Mouse (Mus musculus) E14TG2a.4 (cell line): ENCODE data around the gene Mybpc3.

Experiments used
- H3K27me3 ChIP-seq: 2 replicates; pipeline ENCODE4 v1.6.1; 2014; ENCODE audit warnings: low read length, control low read depth; ENCODE audit not compliant: insufficient read depth
- H3K36me3 ChIP-seq: 2 replicates; pipeline ENCODE4 v1.6.1; 2014; ENCODE audit warnings: low read length, control low read depth; ENCODE audit not compliant: insufficient read depth
- H3K4me1 ChIP-seq: replicated peaks from 2 replicates; pipeline ENCODE4 v1.6.1; 2014; ENCODE audit warnings: low read depth, low read length, control low read depth
- H3K4me3 ChIP-seq: replicated peaks from 2 replicates; pipeline ENCODE4 v1.5.1; 2014; ENCODE audit warnings: mild to moderate bottlenecking, low read length
- H3K9me3 ChIP-seq: 2 replicates; pipeline ENCODE4 v1.6.1; 2014; ENCODE audit warnings: low read length, control low read depth
- CTCF ChIP-seq: conservative IDR thresholded peaks from 2 replicates; pipeline ENCODE4 v1.5.1; 2014; ENCODE audit warnings: low read length
- NANOG ChIP-seq: IDR thresholded peaks from 2 replicates; pipeline ENCODE4 v1.6.1; 2014; ENCODE audit warnings: borderline replicate concordance, low read length, mixed read lengths
- POU5F1 ChIP-seq: IDR thresholded peaks from 2 replicates; pipeline ENCODE4 v1.6.1; 2014; ENCODE audit warnings: low read length, borderline replicate concordance

Gene Mybpc3

GRCm38 (mm10) chr2:91121497-91121896, 3.6 kb downstream of the Mybpc3 start:
- Histone ChIP-seq H3K9me3 (no peaks in the 10 kb centered on the region), H3K36me3 (no peaks in the 10 kb centered on the region), H3K27me3 (peaks cover 65% of the 10 kb centered on the region), H3K4me1 (peaks cover 41% of the 10 kb centered on the region), H3K4me3 (no peak overlapping the region)
- TF ChIP-seq POU5F1, result no peak
- no peak for TF ChIP-seq CTCF
- TF ChIP-seq NANOG, result no peak

DNA sequence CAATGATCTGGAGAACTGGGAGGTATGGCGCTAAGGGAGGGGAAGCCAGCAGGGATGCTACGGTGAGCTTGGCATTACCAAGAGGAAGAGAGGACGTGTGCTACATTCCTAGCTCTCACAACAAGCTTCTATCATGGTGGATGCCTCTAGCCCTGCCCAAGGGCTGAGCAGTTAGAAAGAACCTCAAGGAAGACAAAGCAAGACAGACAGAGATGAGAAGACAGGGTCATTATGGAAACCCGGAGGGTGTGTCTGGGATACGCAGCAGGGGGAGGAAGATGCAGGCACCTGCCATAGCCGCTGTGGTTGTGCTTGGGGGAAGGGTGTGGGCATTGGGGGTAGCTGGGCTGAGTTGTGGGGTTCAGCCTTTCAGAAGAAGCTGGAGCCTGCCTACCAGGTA, 5.6 kb downstream of the Mybpc3 start:
- Histone ChIP-seq H3K4me3 (peak overlapping the region; percentile 26; the same call in 1 of the 2 replicates), H3K9me3 (no peaks in the 10 kb centered on the region), H3K4me1 (peaks cover 40% of the 10 kb centered on the region), H3K27me3 (peaks cover 49% of the 10 kb centered on the region), H3K36me3 (no peaks in the 10 kb centered on the region)
- TF ChIP-seq POU5F1 (no peak), NANOG (no peak), CTCF (no peak)

GRCm38 (mm10) chr2:91125101-91125500, 7.2 kb downstream of the Mybpc3 start:
- peaks cover 34% of the 10 kb centered on the region for H3K27me3 ChIP-seq
- no peaks in the 10 kb centered on the region for H3K9me3 ChIP-seq
- TF ChIP-seq CTCF (no peak), NANOG (no peak), POU5F1 (no peak)
- H3K4me1 ChIP-seq, result peaks cover 29% of the 10 kb centered on the region
- no peaks in the 10 kb centered on the region for H3K36me3 ChIP-seq
- no peak overlapping the region for H3K4me3 ChIP-seq

GRCm38 (mm10) chr2:91128761-91129160, 10.8 kb downstream of the Mybpc3 start:
- H3K4me3 ChIP-seq, result no peak overlapping the region
- peaks cover 32% of the 10 kb centered on the region for H3K27me3 ChIP-seq
- H3K4me1 ChIP-seq, result peaks cover 17% of the 10 kb centered on the region
- no peaks in the 10 kb centered on the region for H3K9me3 ChIP-seq
- no peaks in the 10 kb centered on the region for H3K36me3 ChIP-seq
- TF ChIP-seq NANOG (no peak), POU5F1 (no peak), CTCF (no peak)

DNA sequence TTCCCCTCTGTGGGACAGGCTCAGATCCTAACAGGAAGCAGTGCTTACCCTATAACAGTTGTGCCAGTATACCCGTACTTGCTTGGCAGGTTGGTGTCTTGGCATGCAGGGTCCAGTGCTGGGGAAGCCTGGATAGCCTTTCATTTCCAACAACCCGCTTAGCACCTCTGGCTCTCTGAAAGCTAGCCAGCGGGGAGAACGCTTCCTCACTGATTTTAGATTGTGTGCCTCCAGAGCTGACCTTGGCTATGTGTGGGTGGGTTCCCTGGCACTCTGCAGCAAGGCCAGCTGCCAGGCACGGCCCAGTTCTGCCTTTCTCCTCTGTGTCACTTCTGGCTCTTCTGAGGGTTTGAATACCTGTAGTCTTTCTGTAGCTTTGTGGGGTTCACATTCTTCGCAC, 12.2 kb downstream of the Mybpc3 start:
- TF ChIP-seq POU5F1 (no peak), NANOG (no peak), CTCF (no peak)

GRCm38 (mm10) chr2:91131251-91131650, 13.3 kb downstream of the Mybpc3 start:
- Histone ChIP-seq H3K4me3 (0 out of 2 replicates have a peak overlapping the region, but pooled peaks have one; percentile 3), H3K4me1 (peaks cover 8% of the 10 kb centered on the region), H3K36me3 (no peaks in the 10 kb centered on the region), H3K9me3 (no peaks in the 10 kb centered on the region), H3K27me3 (peaks cover 37% of the 10 kb centered on the region)
- TF ChIP-seq CTCF, result no peak
- no peak for TF ChIP-seq NANOG
- no peak for TF ChIP-seq POU5F1

More for the DNA sequence above, 12.2 kb downstream of the Mybpc3 start:
- Histone ChIP-seq H3K9me3 (no peaks in the 10 kb centered on the region), H3K4me1 (peaks cover 8% of the 10 kb centered on the region), H3K27me3 (peaks cover 38% of the 10 kb centered on the region), H3K4me3 (no peak overlapping the region), H3K36me3 (no peaks in the 10 kb centered on the region)

GRCm38 (mm10) chr2:91132035-91132434, 14.1 kb downstream of the Mybpc3 start:
- Histone ChIP-seq H3K27me3 (peaks cover 37% of the 10 kb centered on the region), H3K4me3 (0 out of 2 replicates have a peak overlapping the region, but pooled peaks have one; percentile 3), H3K4me1 (peaks cover 8% of the 10 kb centered on the region), H3K36me3 (no peaks in the 10 kb centered on the region), H3K9me3 (no peaks in the 10 kb centered on the region)
- TF ChIP-seq CTCF (no peak), NANOG (no peak), POU5F1 (no peak)

- peaks cover 29% of the 10 kb centered on the region for H3K27me3 ChIP-seq
- H3K4me1 ChIP-seq, result peaks cover 30% of the 10 kb centered on the region
- H3K4me3 ChIP-seq, result no peak overlapping the region
- H3K36me3 ChIP-seq, result no peaks in the 10 kb centered on the region
- no peak for TF ChIP-seq CTCF
- no peak for TF ChIP-seq POU5F1
- no peak for TF ChIP-seq NANOG
- H3K9me3 ChIP-seq, result no peaks in the 10 kb centered on the region
Observed at GRCm38 (mm10) chr2:91136513-91137412, 18.8 kb downstream of the Mybpc3 start.
